Mouse (Mus musculus): ENCODE data around the gene Gm28035.

- TF ChIP-seq POLR2A (IDR thresholded peaks at IDR 0.05; ENCODE audit: borderline replicate concordance, insufficient read depth, low read length): no peak
- TF ChIP-seq CTCF (IDR thresholded peaks at IDR 0.05; ENCODE audit: borderline replicate concordance, insufficient read depth, low read depth, low read length): no peak
Observed at GRCm38 (mm10) chr2:30243391-30243790, 3.0 kb downstream of the Gm28035 start.
